Mouse (Mus musculus) liver, embryonic 14.5 days (tissue): Measurements from ENCODE around the gene Rpgrip1. TPM values are rescaled to one million over a fixed set of nuclear protein-coding genes. Genes with fewer than 3 reads are reported as not detected.

Experiments
- ATAC-seq: fragments of 200-750 bp; cut with Nextera tagmentation; 2 replicates; pipeline ENCODE4 v1.8.0; 2017; ENCODE audit warnings: moderate number of reproducible peaks, mild to moderate bottlenecking, moderate library complexity; ENCODE audit not compliant: insufficient read depth
- DNase-seq, 3 experiments: peaks; one replicate each; pipeline ENCODE4 v3.0.0-alpha.2; 2012 to 2013; ENCODE audit warnings: low read depth in 3 of 3, low spot score in 3 of 3
- H3K27ac ChIP-seq: fragments of 300-500 bp; sonication (generic); 2 replicates; pipeline ENCODE4 v1.5.1; 2014; ENCODE audit warnings: moderate library complexity, mild to moderate bottlenecking, control low read depth, inconsistent platforms
- H3K27me3 ChIP-seq: fragments of 300-500 bp; sonication (generic); 2 replicates; pipeline ENCODE4 v1.6.1; 2014; ENCODE audit warnings: mild to moderate bottlenecking, low read length, moderate library complexity; ENCODE audit not compliant: control insufficient read depth, insufficient read depth
- H3K36me3 ChIP-seq: fragments of 300-500 bp; sonication (generic); replicated peaks from 2 replicates; pipeline ENCODE4 v1.6.1; 2014; ENCODE audit warnings: low read depth; ENCODE audit not compliant: control insufficient read depth, insufficient read depth
- H3K4me1 ChIP-seq, 2 experiments: fragments of 200-500 bp in 1 of 2; fragments of 300-500 bp in 1 of 2; sonication (generic) in 1 of 2; replicated peaks; 2 replicates each; pipeline ENCODE4 v1.6.1; 2012 to 2014; ENCODE audit warnings: antibody characterized with exemption in 1 of 2, inconsistent platforms in 1 of 2, low read length in 1 of 2; ENCODE audit not compliant: control insufficient read depth in 2 of 2, insufficient read depth in 2 of 2
- H3K4me2 ChIP-seq: fragments of 300-500 bp; sonication (generic); 2 replicates; pipeline ENCODE4 v1.6.1; 2014; ENCODE audit warnings: low read depth, mild to moderate bottlenecking, control low read depth, moderate library complexity
- H3K4me3 ChIP-seq, 2 experiments: fragments of 200-500 bp in 1 of 2; fragments of 300-500 bp in 1 of 2; sonication (generic) in 1 of 2; 2 replicates each; pipeline ENCODE4 v1.5.1; 2012 to 2014; ENCODE audit warnings: low read depth in 2 of 2, low read length in 2 of 2, mild to moderate bottlenecking in 2 of 2, control low read depth in 1 of 2, inconsistent platforms in 1 of 2, moderate library complexity in 1 of 2; ENCODE audit not compliant: insufficient read depth in 1 of 2
- H3K9ac ChIP-seq: fragments of 300-500 bp; sonication (generic); replicated peaks from 2 replicates; pipeline ENCODE4 v1.6.1; 2014; ENCODE audit warnings: mild to moderate bottlenecking, control low read depth, moderate library complexity
- H3K9me3 ChIP-seq: fragments of 300-500 bp; sonication (generic); 2 replicates; pipeline ENCODE4 v1.6.1; 2016; ENCODE audit warnings: low read length, mixed read lengths; ENCODE audit not compliant: control insufficient read depth
- CTCF ChIP-seq: IDR thresholded peaks from 2 replicates; pipeline ENCODE4 v1.5.1; 2016; ENCODE audit warnings: antibody characterized with exemption, low read depth, control low read depth
- EP300 ChIP-seq: IDR thresholded peaks from 2 replicates; pipeline ENCODE4 v1.6.1; 2016; ENCODE audit warnings: antibody characterized with exemption, low read depth
- WGBS: fragments of 180-500 bp; shearing (Covaris S2); extraction: QIAGEN DNeasy Blood & Tissue Kit; methylation state at CpG from one replicate; pipeline ENCODE4 v1.1.7; 2014; ENCODE audit not compliant: insufficient replicate concordance; 5-methylcytosine and 5-hydroxymethylcytosine counted together
- polyA plus RNA-seq, 2 experiments: library from polyadenylated mRNA; depleted of rRNA in 1 of 2; stranded (reverse) in 1 of 2; unstranded in 1 of 2; fragments of >200 nt; fragmentation: Nextera tagmentation in 1 of 2; extraction: Ambion mirVana in 1 of 2; gene quantifications; 2 replicates each; pipeline versions ENCODE4 v1.2.1 to v1.2.3; 2012 to 2014

Rpgrip1 gene
- polyA plus RNA-seq, 2 experiments, result 0.31 to 48.5 TPM

DNA sequence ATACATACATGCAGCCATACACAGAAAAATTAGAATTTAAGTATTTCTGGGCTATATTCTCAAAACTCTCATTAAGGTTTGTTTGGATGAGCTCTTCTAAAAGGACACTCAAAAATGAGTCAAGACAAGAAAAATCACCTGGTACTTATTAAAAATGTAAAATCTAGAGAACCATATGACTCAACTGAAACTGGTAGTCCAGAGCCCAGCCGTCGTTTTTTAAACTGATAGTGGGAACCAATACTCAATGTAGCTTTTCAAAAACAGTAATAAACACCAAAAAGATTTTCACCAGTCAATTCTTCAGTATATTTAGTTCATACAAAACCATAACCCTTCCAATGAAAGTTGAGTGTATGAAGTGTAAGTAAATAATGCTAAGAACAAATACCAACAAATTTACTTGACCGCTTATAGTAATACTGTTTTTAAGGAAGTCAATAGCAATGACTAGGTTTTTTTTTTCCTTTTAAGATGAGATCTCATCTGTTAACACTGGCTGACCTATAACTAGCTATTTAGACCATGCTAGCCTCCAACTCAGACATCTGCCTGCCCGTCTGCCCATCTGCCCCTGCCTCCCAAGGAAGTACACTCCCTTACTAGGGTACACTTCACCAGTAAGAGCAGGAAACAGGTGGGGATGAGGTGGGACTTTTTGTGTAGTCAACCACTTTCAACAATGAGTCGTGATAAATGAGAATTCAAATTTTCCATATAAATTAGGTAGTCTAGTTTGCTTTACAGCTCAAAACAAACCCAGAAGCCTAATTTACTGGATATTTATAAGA, 10.1 kb upstream of the Rpgrip1 start:
- ATAC-seq (no peak), DNase-seq (no peak)
- Histone ChIP-seq H3K4me3 (peak overlapping the region; percentile 9 to 30; a peak in 3 of 4 replicates), H3K36me3 (peaks cover 48% of the 10 kb centered on the region), H3K4me1 (peaks cover 16 to 27% of the 10 kb centered on the region in 2 experiments), H3K9me3 (no peaks in the 10 kb centered on the region), H3K27me3 (no peaks in the 10 kb centered on the region), H3K27ac (no peak overlapping the region), H3K4me2 (peak overlapping the region; percentile 98), H3K9ac (no peak overlapping the region)
- 40% methylated on average over 5 of the region's 5 CpGs for WGBS
- no peak for TF ChIP-seq CTCF
- TF ChIP-seq EP300, result no peak

- DNase-seq (no peak), ATAC-seq (no peak)
- 24% methylated on average over 1 of the region's 1 CpGs for WGBS
- Histone ChIP-seq H3K36me3 (peaks cover 38% of the 10 kb centered on the region), H3K4me2 (peak overlapping the region; percentile 98), H3K27me3 (no peaks in the 10 kb centered on the region), H3K9ac (peak overlapping the region; percentile 55), H3K27ac (peak overlapping the region; percentile 36; the same call in 1 of the 2 replicates), H3K4me1 (peaks cover 16 to 31% of the 10 kb centered on the region in 2 experiments), H3K4me3 (peak overlapping the region; percentile 36 to 91; a peak in 3 of 4 replicates), H3K9me3 (no peaks in the 10 kb centered on the region)
- TF ChIP-seq CTCF (no peak; the same call in 1 of the 2 replicates), EP300 (no peak)
These were observed 9.0 kb upstream of the Rpgrip1 start for GRCm38 (mm10) chr14:52101285-52102157.

DNA sequence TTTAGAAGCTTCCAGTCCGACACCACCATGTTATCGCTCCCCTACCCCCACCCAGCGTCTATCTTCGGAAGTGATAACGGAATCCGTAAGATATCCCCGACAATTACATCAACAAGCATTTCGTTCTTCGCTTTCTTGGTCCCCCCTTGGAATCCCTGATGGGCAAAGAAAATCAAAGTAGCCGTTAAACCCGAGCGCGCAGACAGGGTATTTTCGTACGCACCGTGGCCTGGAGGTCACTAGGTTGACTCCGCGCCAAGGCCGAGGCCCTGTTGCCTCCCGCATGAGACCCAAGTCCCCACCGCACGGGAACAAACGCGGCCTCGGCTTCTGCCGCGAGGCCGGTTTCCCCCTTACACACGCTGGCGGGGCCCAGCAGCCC, 7.0 kb upstream of the Rpgrip1 start:
- peak overlapping the region; percentile 92 for H3K9ac ChIP-seq
- no peak for TF ChIP-seq EP300
- no peak for TF ChIP-seq CTCF
- peak overlapping the region; percentile 98 for H3K4me2 ChIP-seq
- peak overlapping the region; percentile 91 to 96 for H3K4me3 ChIP-seq
- H3K27ac ChIP-seq, result peak overlapping the region; percentile 86
- H3K27me3 ChIP-seq, result no peaks in the 10 kb centered on the region
- WGBS, result 0% methylated on average over 30 of the region's 30 CpGs
- peaks cover 16 to 35% of the 10 kb centered on the region in 2 experiments for H3K4me1 ChIP-seq
- no peaks in the 10 kb centered on the region for H3K9me3 ChIP-seq
- H3K36me3 ChIP-seq, result peaks cover 27% of the 10 kb centered on the region
- DNase-seq (peak; percentile 37 to 49 (median 39)), ATAC-seq (peak; percentile 8; the same call in 1 of the 2 replicates)

- peak; percentile 95 for ATAC-seq
- under 1% methylated on average over 50 of the region's 50 CpGs for WGBS
- peaks cover 22% of the 10 kb centered on the region for H3K36me3 ChIP-seq
These were observed 6.4 kb upstream of the Rpgrip1 start, which contains the start of gene Hnrnpc for GRCm38 (mm10) chr14:52103856-52104676. Gene Hnrnpc, minus strand, starts transcription at chr14:52104028.

More at GRCm38 (mm10) chr14:52103856-52104676, 6.4 kb upstream of the Rpgrip1 start, which contains the start of gene Hnrnpc:
- H3K9me3 ChIP-seq, result no peaks in the 10 kb centered on the region
- peak within 1 kb of the TSS; percentile 98 for H3K4me2 ChIP-seq
- H3K27ac ChIP-seq, result peak within 1 kb of the TSS; percentile 96
- TF ChIP-seq CTCF (no peak), EP300 (peak; percentile 79)
- peak within 1 kb of the TSS; percentile 91 to 96 for H3K4me3 ChIP-seq
- peak within 1 kb of the TSS; percentile 92 for H3K9ac ChIP-seq
- no peaks in the 10 kb centered on the region for H3K27me3 ChIP-seq
- peak; percentile 100 for DNase-seq
- H3K4me1 ChIP-seq, result peaks cover 16 to 34% of the 10 kb centered on the region in 2 experiments
